Mouse (Mus musculus): ENCODE data around the gene Gm49776.

- no peak for TF ChIP-seq CTCF (IDR thresholded peaks at IDR 0.05; ENCODE audit: extremely low read depth, insufficient read length, insufficient replicate concordance, low read depth, low read length)
- no peak for TF ChIP-seq POLR2A (IDR thresholded peaks at IDR 0.05; ENCODE audit: low read depth, low read length)
These were observed 30.5 kb upstream of the Gm49776 start for GRCm38 (mm10) chr16:18288581-18289061.
